Mouse (Mus musculus) spleen, postnatal 4 days (tissue): ENCODE results near the gene Olfr1113.
"Not testable (repeated sequence)": the region's sequence is repeated elsewhere in the genome, so short reads cannot be mapped to it uniquely, and the experiment has no call there.

ENCODE experiments used
- DNase-seq, 2 experiments: peaks; one replicate each; pipeline ENCODE4 v3.0.0; 2022; ENCODE audit warnings: low spot score in 2 of 2

Gene Olfr1113

GRCm38 (mm10) chr2:87208670-87209069 lies at the start of gene Olfr1113:
TSS of gene Olfr1113 (plus strand) at chr2:87208970.
- DNase-seq = no peak

GRCm38 (mm10) chr2:87167731-87168130 lies 41.0 kb upstream of the Olfr1113 start:
- DNase-seq = not testable (repeated sequence)

GRCm38 (mm10) chr2:87187498-87187897 lies 21.3 kb upstream of the Olfr1113 start, which contains the start of gene Olfr1112:
TSS of gene Olfr1112 (plus strand) at chr2:87187798.
- DNase-seq = no peak

- DNase-seq = no peak
These were observed 38.9 kb downstream of the Olfr1113 start, which contains the start of gene Olfr1115 for GRCm38 (mm10) chr2:87247713-87248112. TSS of gene Olfr1115 (plus strand) at chr2:87248013.
